Mouse (Mus musculus): Measurements from ENCODE around the gene Cntfr. TPM values are rescaled to one million over a fixed set of nuclear protein-coding genes. Genes with fewer than 3 reads are reported as not detected.
"Not testable (repeated sequence)": the region's sequence is repeated elsewhere in the genome, so short reads cannot be mapped to it uniquely, and the experiment has no call there.

Gene Cntfr
- polyA plus RNA-seq, 1 experiment from 2014 or later = 2.8 TPM

- no peak for TF ChIP-seq CTCF (IDR thresholded peaks at IDR 0.05; ENCODE audit: low read depth)
- Histone ChIP-seq H3K27ac (ENCODE audit: low read depth, low read length) (no peak overlapping the region), H3K4me3 (ENCODE audit: low read depth, low read length) (no peak overlapping the region), H3K27me3 (replicated peaks; ENCODE audit: control insufficient read depth, insufficient read depth, low read length) (no peaks in the 10 kb centered on the region), H3K36me3 (ENCODE audit: control insufficient read depth, insufficient read depth) (no peaks in the 10 kb centered on the region), H3K9ac (ENCODE audit: low read depth, low read length) (no peak overlapping the region), H3K4me1 (replicated peaks; ENCODE audit: control insufficient read depth, insufficient read depth, low read length) (no peaks in the 10 kb centered on the region), H3K9me3 (ENCODE audit: control insufficient read depth) (no peaks in the 10 kb centered on the region), H3K4me2 (replicated peaks; ENCODE audit: low read depth) (no peak overlapping the region)
- no peak for ATAC-seq
- 63% methylated on average over 19 of the region's 19 CpGs for WGBS
These were observed 9.2 kb upstream of the Cntfr start for GRCm38 (mm10) chr4:41705922-41706754.

DNA sequence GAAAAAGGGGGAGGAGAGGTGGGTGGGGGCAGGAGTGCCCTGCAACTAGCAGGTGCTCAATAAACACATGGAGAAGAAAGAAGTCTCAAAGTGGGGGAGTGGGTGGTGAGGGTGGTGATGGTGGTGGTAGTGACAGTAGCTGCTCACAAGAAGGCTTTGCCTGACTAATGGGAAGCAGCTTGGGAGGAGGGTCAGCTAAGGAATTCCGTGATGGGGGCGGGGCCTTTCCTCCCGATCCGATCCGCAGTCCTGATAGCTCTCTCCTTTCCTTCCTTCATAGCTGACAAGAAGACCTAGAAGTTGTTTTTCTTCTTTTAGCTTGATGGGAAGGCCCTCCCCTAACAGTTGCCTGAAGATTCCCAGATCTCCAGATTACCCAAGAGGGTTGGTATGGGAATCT, 7.8 kb upstream of the Cntfr start:
- Histone ChIP-seq H3K9ac (ENCODE audit: low read depth, low read length) (no peak overlapping the region), H3K27ac (ENCODE audit: low read depth, low read length) (no peak overlapping the region), H3K4me1 (replicated peaks; ENCODE audit: control insufficient read depth, insufficient read depth, low read length) (no peaks in the 10 kb centered on the region), H3K27me3 (replicated peaks; ENCODE audit: control insufficient read depth, insufficient read depth, low read length) (no peaks in the 10 kb centered on the region), H3K4me2 (replicated peaks; ENCODE audit: low read depth) (no peak overlapping the region), H3K4me3 (ENCODE audit: low read depth, low read length) (no peak overlapping the region), H3K36me3 (ENCODE audit: control insufficient read depth, insufficient read depth) (no peaks in the 10 kb centered on the region), H3K9me3 (ENCODE audit: control insufficient read depth) (no peaks in the 10 kb centered on the region)
- TF ChIP-seq CTCF (IDR thresholded peaks at IDR 0.05; ENCODE audit: low read depth) = no peak
- ATAC-seq = no peak
- 4% methylated on average over 5 of the region's 5 CpGs for whole genome bisulfite sequencing

- not testable (repeated sequence) for H3K27ac ChIP-seq (ENCODE audit: low read depth, low read length); H3K27me3 ChIP-seq (replicated peaks; ENCODE audit: control insufficient read depth, insufficient read depth, low read length); H3K4me1 ChIP-seq (replicated peaks; ENCODE audit: control insufficient read depth, insufficient read depth, low read length); H3K9ac ChIP-seq (ENCODE audit: low read depth, low read length); H3K9me3 ChIP-seq (ENCODE audit: control insufficient read depth); H3K4me2 ChIP-seq (replicated peaks; ENCODE audit: low read depth); ATAC-seq; H3K4me3 ChIP-seq (ENCODE audit: low read depth, low read length); H3K36me3 ChIP-seq (ENCODE audit: control insufficient read depth, insufficient read depth)
- WGBS = 74% methylated on average over 2 of the region's 2 CpGs
These were observed 5.3 kb upstream of the Cntfr start for GRCm38 (mm10) chr4:41702226-41702625.

DNA sequence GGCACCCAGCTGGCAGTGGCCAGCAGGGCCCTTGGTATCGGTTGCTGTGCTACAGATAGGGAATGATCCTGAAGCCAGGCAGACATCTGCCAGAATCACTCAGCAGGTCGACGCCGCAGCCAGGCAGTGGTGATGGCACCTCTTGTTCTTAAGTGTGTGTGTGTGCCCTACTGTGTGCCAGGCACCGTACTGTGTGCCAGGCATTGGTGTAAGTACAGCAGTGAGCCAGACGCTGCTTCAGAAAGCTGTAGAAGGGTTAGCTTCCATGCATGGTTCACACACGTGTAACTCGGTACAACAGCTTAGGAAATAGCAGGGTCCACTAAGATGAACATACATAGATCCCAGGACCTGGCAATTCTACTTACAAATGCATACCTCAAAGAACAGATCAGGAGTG, 3.3 kb upstream of the Cntfr start:
- ATAC-seq; H3K4me3 ChIP-seq (ENCODE audit: low read depth, low read length); H3K27me3 ChIP-seq (replicated peaks; ENCODE audit: control insufficient read depth, insufficient read depth, low read length); H3K9me3 ChIP-seq (ENCODE audit: control insufficient read depth); H3K4me1 ChIP-seq (replicated peaks; ENCODE audit: control insufficient read depth, insufficient read depth, low read length); H3K9ac ChIP-seq (ENCODE audit: low read depth, low read length); H3K27ac ChIP-seq (ENCODE audit: low read depth, low read length); H3K4me2 ChIP-seq (replicated peaks; ENCODE audit: low read depth); H3K36me3 ChIP-seq (ENCODE audit: control insufficient read depth, insufficient read depth): not testable (repeated sequence)
- 80% methylated on average over 2 of the region's 8 CpGs for WGBS

GRCm38 (mm10) chr4:41699783-41700182, 2.9 kb upstream of the Cntfr start, which contains the start of gene Il11ra1:
Gene Il11ra1 (plus strand): TSS chr4:41699989.
- not testable (repeated sequence) for ATAC-seq; H3K4me2 ChIP-seq (replicated peaks; ENCODE audit: low read depth); H3K9ac ChIP-seq (ENCODE audit: low read depth, low read length); H3K4me3 ChIP-seq (ENCODE audit: low read depth, low read length); H3K27ac ChIP-seq (ENCODE audit: low read depth, low read length); H3K27me3 ChIP-seq (replicated peaks; ENCODE audit: control insufficient read depth, insufficient read depth, low read length); H3K36me3 ChIP-seq (ENCODE audit: control insufficient read depth, insufficient read depth); H3K9me3 ChIP-seq (ENCODE audit: control insufficient read depth); H3K4me1 ChIP-seq (replicated peaks; ENCODE audit: control insufficient read depth, insufficient read depth, low read length)
- 80% methylated on average over 8 of the region's 10 CpGs for WGBS

DNA sequence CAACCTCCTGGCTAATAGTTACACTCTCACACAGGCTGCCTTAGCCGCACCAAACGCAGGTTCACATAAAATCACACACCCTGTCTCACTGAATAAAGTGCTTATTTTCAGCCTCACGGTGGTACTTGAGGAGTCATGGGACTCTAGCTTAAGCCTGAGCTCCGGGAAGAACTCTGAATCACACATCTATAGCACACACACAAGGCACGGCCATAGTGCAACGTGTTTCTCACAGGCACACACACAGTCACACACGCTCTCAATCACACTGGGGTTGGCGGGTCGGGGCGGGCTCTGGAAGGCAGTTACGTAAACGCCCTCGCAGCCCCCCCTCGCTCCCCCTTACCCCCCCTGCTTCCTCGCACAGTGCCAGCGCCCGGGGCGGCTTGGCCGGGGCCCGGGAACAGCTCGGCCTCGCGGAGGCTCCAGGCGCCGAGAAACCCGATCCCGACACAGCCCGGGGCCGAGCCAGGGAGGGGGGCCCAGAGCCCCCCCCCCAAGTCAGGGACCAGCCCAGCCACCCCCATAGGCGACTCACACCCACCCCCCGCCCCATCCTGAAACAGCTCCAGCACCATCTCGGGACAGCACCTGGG, 1.6 kb upstream of the Cntfr start:
- H3K4me2 ChIP-seq (replicated peaks; ENCODE audit: low read depth); H3K4me1 ChIP-seq (replicated peaks; ENCODE audit: control insufficient read depth, insufficient read depth, low read length); H3K36me3 ChIP-seq (ENCODE audit: control insufficient read depth, insufficient read depth); H3K4me3 ChIP-seq (ENCODE audit: low read depth, low read length); H3K9me3 ChIP-seq (ENCODE audit: control insufficient read depth); H3K27ac ChIP-seq (ENCODE audit: low read depth, low read length); ATAC-seq; H3K9ac ChIP-seq (ENCODE audit: low read depth, low read length); H3K27me3 ChIP-seq (replicated peaks; ENCODE audit: control insufficient read depth, insufficient read depth, low read length): not testable (repeated sequence)
- WGBS = 14% methylated on average over 15 of the region's 32 CpGs

- not testable (repeated sequence) for H3K9me3 ChIP-seq (ENCODE audit: control insufficient read depth); ATAC-seq; H3K27me3 ChIP-seq (replicated peaks; ENCODE audit: control insufficient read depth, insufficient read depth, low read length); H3K36me3 ChIP-seq (ENCODE audit: control insufficient read depth, insufficient read depth); H3K9ac ChIP-seq (ENCODE audit: low read depth, low read length); H3K4me1 ChIP-seq (replicated peaks; ENCODE audit: control insufficient read depth, insufficient read depth, low read length); H3K27ac ChIP-seq (ENCODE audit: low read depth, low read length); H3K4me3 ChIP-seq (ENCODE audit: low read depth, low read length)
- 18% methylated on average over 13 of the region's 15 CpGs for WGBS
- H3K4me2 ChIP-seq (replicated peaks; ENCODE audit: low read depth) = peak overlapping the region; percentile 43; the same call in 1 of the 2 replicates
These were observed 437 bp downstream of the Cntfr start for GRCm38 (mm10) chr4:41696452-41696851.

- H3K27ac ChIP-seq (ENCODE audit: low read depth, low read length); ATAC-seq; H3K9me3 ChIP-seq (ENCODE audit: control insufficient read depth); H3K4me3 ChIP-seq (ENCODE audit: low read depth, low read length); H3K4me1 ChIP-seq (replicated peaks; ENCODE audit: control insufficient read depth, insufficient read depth, low read length); H3K27me3 ChIP-seq (replicated peaks; ENCODE audit: control insufficient read depth, insufficient read depth, low read length); H3K9ac ChIP-seq (ENCODE audit: low read depth, low read length); H3K36me3 ChIP-seq (ENCODE audit: control insufficient read depth, insufficient read depth): not testable (repeated sequence)
- WGBS = 7% methylated on average over 8 of the region's 38 CpGs
- H3K4me2 ChIP-seq (replicated peaks; ENCODE audit: low read depth) = peak overlapping the region; percentile 40; the same call in 1 of the 2 replicates
These were observed 1.1 kb downstream of the Cntfr start for GRCm38 (mm10) chr4:41695800-41696199.

DNA sequence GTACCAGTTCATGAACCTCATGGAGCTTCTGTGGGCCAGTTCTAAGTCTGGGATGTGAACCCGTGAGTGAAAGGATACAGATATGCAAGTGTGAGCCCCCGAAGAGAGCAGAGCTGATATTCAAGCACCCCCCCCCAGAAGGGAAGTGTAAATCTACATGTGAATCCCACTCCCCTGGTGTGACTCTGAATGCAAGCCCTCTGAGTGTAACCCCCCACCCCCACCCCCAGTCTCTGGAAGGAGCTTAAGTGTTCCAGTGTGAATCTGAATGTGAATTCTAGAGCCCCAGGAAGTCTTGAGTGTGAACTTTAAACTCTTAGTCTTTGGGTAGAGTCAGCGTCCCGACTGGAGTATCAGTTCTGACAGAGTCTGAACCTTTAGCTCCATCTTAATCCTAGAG, 3.4 kb downstream of the Cntfr start:
- not testable (repeated sequence) for ATAC-seq; H3K4me2 ChIP-seq (replicated peaks; ENCODE audit: low read depth); H3K9me3 ChIP-seq (ENCODE audit: control insufficient read depth); H3K27me3 ChIP-seq (replicated peaks; ENCODE audit: control insufficient read depth, insufficient read depth, low read length); H3K4me3 ChIP-seq (ENCODE audit: low read depth, low read length); H3K27ac ChIP-seq (ENCODE audit: low read depth, low read length); H3K36me3 ChIP-seq (ENCODE audit: control insufficient read depth, insufficient read depth); H3K9ac ChIP-seq (ENCODE audit: low read depth, low read length); H3K4me1 ChIP-seq (replicated peaks; ENCODE audit: control insufficient read depth, insufficient read depth, low read length)
- 18% methylated on average over 4 of the region's 4 CpGs for WGBS

All from intestine, postnatal 0 days (tissue).